Mouse (Mus musculus) liver, embryonic 14.5 days (tissue): ENCODE data around the gene Try4.

Experiments used
- CTCF ChIP-seq: IDR thresholded peaks from 2 replicates; pipeline ENCODE4 v1.5.1; 2016; ENCODE audit warnings: antibody characterized with exemption, low read depth, control low read depth
- EP300 ChIP-seq: IDR thresholded peaks from 2 replicates; pipeline ENCODE4 v1.6.1; 2016; ENCODE audit warnings: antibody characterized with exemption, low read depth

DNA sequence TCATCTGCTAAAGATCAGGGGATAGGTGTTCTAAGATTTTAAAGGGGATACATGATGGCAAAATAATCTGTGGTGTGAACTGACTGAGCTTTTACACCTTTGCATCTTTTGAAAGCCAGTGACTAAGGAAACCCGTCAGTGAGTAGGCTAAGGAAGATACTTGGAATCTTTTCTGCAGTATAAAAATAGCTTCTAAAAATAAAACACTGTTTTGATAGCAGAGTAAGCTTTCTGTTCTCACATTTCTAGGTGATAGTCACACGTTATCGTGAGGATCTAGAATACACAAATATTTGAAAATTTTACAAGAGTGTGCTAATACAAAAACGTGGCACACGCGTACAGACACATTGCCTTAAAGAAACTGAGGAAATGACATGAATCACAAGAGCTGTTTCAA is 35.9 kb upstream of the Try4 start:
- TF ChIP-seq EP300 (no peak), CTCF (no peak)
